Mouse (Mus musculus) liver, embryonic 18 days (tissue): Measurements from ENCODE around the gene Vmn1r165. TPM values are rescaled to one million over a fixed set of nuclear protein-coding genes. Genes with fewer than 3 reads are reported as not detected.

ENCODE experiments used
- polyA plus RNA-seq: library from polyadenylated mRNA; depleted of rRNA; stranded (reverse); fragments of >200 nt; gene quantifications from 2 replicates; pipeline ENCODE4 v1.2.3, GENCODE M21; 2012; rRNA removed

Gene Vmn1r165
- polyA plus RNA-seq, result not detected in 2 replicates

GRCm38 (mm10) chr7:23217032-23217431, at the start of gene Vmn1r165:
Vmn1r165 (plus strand) TSS chr7:23217332.

DNA sequence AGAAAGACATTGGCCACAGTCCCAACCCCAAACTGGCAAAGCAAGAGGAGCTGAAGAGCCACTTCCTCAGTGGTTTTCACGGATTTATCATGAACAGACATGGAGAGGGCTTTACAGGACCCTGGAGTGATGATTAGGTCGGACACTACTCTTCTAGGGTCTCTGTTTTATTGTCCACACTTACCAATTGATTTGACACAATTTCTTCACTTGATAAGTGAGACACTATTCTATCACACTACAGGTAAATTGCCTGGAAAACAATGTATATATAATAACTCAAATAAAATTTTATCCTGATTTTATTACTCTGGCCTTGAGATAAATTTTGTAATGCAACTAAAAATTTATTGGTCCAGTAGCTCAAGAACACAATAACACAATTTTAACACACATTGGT, 34.5 kb downstream of the Vmn1r165 start, which contains the start of gene Vmn1r166:
Gene Vmn1r166, minus strand, starts transcription at position 101 of the 400 bp plus-strand sequence.

Other genes starting within 250 kb of the Vmn1r165 start
- not detected in 2 replicates for gene Gm4214, start 232.7 kb upstream of the Vmn1r165 start, polyA plus RNA-seq
- not detected in 2 replicates for gene Gm4216, start 197.4 kb upstream of the Vmn1r165 start, polyA plus RNA-seq
- gene Vmn1r163, start 161.8 kb upstream of the Vmn1r165 start, polyA plus RNA-seq, result not detected in 2 replicates
- not detected in 2 replicates for gene Gm8720, start 149.9 kb upstream of the Vmn1r165 start, polyA plus RNA-seq
- not detected in 2 replicates for gene Gm10662, start 72.9 kb upstream of the Vmn1r165 start, polyA plus RNA-seq
- not detected in 2 replicates for gene Vmn1r166, start 34.4 kb downstream of the Vmn1r165 start, polyA plus RNA-seq
- gene Gm6902, start 61.6 kb downstream of the Vmn1r165 start, polyA plus RNA-seq, result not detected in 2 replicates
- gene Nlrp4e, start 83.9 kb downstream of the Vmn1r165 start, polyA plus RNA-seq, result not detected in 2 replicates
- not detected in 2 replicates for gene Nlrp5, start 168.6 kb downstream of the Vmn1r165 start, polyA plus RNA-seq